Mouse (Mus musculus): ENCODE measurements around the gene Rack1.

The Rack1 gene

DNA sequence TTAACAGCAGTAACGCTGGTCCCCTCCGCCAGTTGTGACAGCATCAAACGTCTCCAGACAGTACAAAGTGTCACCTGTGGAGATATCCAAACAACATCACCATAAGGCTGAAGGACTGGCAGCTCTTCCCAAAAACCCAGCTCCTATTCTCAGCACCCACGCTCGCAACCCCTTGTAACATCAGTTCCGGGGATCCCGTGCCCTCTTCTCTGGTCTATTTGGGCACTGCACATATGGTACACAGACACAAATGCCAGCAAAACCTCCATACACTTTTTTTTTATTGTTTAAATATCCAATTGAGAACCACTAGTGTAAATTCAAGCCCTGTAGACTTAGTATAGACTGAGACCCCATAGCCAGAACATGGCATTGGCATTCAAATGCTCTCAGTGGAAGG lies 4.9 kb upstream of the Rack1 start:
- DNase-seq (ENCODE audit: low spot score) = no peak

DNA sequence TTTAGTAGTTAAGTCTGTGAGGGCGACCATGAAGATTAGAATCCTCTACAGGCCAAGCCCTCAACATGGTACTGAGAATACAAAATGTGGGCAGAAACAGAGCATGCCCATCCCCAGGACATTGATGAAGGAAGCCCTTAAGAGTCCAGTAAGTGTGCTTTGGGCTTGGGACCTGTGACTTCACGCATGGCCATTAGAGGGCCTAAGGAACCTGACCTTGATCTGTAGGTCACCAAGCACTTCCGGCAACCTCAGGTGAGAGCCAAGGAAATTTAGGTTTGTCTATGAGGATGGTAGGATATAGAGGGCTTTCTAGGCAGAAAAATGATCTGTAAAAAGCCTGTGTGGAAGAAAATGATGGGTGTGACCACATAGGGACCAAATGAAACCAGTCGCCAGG lies 3.8 kb upstream of the Rack1 start:
- DNase-seq (ENCODE audit: low spot score) = no peak

GRCm38 (mm10) chr11:48797287-48797686 lies 2.8 kb upstream of the Rack1 start:
- no peak for DNase-seq (ENCODE audit: low spot score)

- DNase-seq (ENCODE audit: low spot score) = no peak
These were observed 1.8 kb upstream of the Rack1 start for GRCm38 (mm10) chr11:48798308-48798707.

DNA sequence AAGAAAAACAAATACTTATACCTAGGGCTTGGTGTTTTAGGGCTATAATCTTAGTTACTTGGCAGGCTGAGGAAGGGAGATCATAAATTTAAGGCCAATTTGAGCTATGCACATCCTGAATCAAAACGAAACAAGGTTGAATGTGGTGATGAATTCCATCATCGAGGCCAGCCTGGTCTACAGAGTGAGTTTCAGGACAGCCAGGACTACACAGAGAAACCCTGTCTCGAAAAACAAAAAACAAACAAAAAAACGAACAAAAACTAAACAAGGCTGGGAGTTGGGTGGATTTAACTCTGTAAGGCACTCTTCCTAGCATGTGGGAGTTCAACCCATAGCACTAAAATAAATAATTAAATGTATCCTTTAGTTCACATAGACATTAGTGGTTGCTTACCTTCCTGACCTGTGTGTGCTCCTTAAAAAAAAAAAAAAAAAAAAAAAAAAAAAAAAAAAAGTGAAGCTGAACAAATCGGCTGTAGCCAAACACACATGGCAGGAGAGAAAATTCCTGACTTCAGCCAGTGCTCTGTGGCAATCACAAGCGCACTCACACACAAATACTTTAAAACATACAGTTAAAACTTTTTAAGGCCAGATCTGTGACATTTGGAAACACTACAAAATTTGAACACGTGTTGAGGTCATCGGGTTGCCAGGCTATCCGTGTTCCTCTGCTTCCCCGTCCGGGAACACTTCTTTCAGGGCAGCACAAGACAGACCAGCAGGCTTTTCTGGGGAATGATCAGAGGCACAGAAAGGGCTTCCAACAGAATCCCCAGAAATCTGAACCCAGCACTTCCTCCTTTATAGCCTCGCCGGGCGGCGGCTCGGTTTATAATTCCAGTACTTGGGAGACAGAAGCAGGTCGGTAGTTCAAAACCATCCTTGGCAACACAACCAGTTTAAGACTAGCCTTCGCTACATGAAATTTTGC lies 880 bp upstream of the Rack1 start:
- no peak for DNase-seq (ENCODE audit: low spot score)

DNA sequence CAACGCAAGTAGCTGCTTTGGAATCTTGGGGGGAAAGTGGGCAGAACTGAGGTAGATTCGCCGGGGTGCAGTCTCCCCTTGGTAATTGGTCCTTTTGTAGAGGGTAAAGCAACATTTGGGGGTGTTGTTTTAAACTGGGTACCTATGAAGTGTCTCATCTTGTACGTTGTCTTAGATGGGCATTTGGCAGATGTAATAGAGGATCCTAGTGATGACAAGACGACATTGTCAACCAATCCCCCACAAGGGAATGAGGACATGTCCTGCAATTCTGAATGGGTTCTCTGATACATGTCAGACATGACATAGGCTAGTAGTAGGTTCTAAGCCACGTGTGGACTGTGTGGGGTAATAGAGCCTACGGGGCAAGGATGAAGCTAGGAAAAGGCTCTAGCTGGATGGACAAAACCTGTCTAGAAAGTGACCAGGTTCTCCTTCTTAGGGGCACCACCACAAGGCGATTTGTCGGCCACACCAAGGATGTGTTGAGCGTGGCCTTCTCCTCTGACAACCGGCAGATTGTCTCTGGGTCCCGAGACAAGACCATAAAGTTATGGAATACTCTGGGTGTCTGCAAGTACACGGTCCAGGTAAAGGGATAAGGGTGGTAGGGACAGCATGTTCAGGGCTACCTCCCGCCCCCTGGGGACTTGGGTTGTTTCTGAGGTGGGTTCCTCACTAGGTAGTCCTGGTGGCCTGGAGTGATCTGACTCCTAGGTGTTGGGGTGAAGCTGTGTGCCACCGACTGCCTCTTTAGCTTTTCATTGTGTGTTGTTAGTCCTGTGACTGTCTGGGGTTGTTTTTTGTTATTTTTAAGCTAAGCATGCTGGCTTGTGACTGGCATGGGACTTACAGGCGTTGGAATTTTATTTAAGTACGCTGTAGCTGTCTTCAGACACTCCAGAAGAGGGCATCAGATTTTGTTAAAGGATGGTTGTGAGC lies 2.0 kb downstream of the Rack1 start:
- no peak for DNase-seq (ENCODE audit: low spot score)

DNA sequence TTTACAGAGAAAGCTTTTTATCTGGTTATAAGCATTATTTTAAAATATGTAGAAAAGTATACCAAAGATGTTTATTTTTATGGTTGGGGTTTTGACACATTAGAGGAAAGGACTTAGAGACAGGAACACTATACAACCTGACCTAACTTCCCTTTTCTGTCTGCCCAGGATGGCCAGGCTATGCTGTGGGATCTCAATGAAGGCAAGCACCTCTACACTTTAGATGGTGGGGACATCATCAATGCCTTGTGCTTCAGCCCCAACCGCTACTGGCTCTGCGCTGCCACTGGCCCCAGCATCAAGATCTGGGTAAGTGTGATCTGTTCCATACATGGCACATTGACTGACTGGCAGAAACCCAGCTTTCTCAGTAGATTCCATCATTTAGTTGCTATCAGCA lies 3.9 kb downstream of the Rack1 start:
- no peak for DNase-seq (ENCODE audit: low spot score)

DNA sequence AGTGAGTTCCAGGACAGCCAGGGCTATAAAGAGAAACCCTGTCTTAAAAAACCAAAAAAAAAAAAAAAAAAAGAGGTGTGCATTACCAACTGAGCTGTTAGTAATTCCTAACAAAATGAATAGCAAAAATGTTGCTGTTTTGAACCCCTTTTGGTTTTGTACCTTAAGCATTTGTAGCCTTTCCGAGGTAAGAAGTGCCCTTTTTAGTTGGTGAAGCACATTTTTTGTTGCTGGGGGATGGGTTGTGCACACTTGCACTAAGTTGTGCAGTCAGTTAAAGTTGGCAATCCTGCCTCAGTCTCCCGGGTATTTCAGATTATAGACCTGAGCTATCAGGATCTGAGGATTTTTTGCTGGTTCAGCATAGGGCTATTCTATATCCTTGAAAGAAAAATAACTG lies 4.8 kb downstream of the Rack1 start:
- DNase-seq (ENCODE audit: low spot score) = no peak

GRCm38 (mm10) chr11:48806856-48807562 lies 6.9 kb downstream of the Rack1 start:
- DNase-seq (ENCODE audit: low spot score) = no peak

DNA sequence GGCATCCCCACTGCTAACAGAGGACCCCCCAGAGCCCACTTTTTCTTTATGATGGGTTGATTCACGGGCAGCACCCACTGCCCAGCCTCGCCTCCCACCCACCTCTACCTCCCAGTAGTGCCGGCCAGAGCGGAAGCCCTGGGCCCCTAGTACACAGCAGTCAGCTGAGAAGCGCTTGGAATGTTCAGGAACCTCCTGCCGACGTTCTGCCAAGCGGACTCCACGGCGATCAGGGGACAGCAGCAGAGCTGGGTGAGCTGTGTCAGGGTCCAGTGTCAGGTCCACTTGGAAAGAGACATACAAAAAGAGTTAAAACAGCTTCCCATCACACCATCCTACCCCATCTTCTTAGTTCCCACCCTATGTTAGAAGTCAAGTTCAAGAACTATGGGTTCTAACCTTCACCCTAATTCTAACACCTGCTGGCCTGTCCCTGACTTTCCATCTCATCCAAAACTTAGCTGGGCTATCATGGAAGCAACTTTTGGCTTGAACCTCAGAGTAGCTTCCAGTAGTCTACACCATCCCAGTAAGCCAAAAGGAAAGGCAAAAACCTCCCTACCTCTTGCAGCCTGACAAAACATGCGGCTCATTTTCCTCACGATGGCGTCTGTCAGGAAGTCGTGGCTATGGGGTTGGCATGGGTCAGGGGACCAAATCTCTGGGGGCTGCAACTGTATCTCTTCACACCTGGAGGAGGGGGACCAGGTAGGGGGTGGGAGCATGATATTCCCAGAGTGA lies 7.6 kb downstream of the Rack1 start:
- no peak for DNase-seq (ENCODE audit: low spot score)

- no peak for DNase-seq (ENCODE audit: low spot score)
These were observed 8.1 kb downstream of the Rack1 start for GRCm38 (mm10) chr11:48808304-48808646.

DNA sequence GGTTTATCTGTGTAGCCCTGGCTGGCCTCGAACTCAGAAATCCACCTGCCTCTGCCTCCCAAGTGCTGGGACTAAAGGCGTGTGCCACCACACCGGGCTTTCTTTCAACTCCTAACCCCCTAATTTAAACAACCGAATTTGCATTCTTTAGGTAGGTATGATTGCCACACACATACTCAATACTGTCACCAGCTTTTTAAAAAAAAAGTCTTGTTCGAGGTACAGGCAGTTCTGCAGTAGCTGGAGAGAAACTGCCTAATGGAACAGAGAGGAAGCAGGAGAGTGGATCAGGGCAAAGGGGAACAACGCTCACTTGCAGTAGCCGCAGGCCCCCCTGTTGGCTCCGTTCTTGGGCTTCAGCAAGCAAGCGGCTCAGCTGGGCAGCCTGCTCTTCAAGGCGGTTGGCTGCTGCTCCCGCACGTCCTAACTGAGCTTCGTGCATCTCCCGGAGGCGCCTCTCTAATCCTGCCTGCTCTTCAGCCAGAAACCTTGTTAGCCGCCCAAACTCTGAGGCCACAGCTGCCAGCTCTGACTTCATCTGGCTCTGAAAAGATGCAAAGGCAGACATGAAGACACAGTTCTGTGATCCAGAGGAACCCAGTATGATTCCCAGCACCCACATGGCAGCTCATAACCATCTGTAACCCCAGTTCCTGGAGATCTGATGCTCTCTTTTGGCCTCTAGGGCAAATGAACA lies 8.8 kb downstream of the Rack1 start:
- no peak for DNase-seq (ENCODE audit: low spot score)

DNA sequence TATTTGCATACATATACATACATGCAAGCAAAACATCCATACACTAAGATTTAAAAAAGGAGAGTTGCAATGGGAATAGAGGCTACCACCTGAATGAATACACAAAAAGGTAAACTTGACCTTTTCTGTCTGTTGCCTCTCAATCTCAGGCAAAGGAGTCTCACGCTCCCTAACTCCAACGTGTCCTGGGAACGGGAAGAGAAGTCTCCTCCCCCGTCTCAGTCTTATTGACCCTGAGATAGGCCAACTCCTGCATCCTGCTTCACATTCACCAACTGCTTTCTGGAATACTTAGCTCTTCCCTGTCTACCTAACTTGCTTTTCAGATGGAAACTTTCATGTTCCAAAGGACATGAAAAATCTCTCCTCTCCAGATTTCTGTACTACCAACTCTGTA lies 9.3 kb downstream of the Rack1 start:
- DNase-seq (ENCODE audit: low spot score) = no peak

- DNase-seq (ENCODE audit: low spot score) = no peak
These were observed 10.0 kb downstream of the Rack1 start for GRCm38 (mm10) chr11:48810142-48810541.

- DNase-seq (ENCODE audit: low spot score) = no peak
These were observed 13.7 kb downstream of the Rack1 start for GRCm38 (mm10) chr11:48813782-48814181.

- DNase-seq (ENCODE audit: low spot score) = no peak
These were observed 15.7 kb downstream of the Rack1 start for GRCm38 (mm10) chr11:48815851-48816250.

GRCm38 (mm10) chr11:48816281-48816781 lies 16.2 kb downstream of the Rack1 start:
- DNase-seq (ENCODE audit: low spot score) = no peak

DNA sequence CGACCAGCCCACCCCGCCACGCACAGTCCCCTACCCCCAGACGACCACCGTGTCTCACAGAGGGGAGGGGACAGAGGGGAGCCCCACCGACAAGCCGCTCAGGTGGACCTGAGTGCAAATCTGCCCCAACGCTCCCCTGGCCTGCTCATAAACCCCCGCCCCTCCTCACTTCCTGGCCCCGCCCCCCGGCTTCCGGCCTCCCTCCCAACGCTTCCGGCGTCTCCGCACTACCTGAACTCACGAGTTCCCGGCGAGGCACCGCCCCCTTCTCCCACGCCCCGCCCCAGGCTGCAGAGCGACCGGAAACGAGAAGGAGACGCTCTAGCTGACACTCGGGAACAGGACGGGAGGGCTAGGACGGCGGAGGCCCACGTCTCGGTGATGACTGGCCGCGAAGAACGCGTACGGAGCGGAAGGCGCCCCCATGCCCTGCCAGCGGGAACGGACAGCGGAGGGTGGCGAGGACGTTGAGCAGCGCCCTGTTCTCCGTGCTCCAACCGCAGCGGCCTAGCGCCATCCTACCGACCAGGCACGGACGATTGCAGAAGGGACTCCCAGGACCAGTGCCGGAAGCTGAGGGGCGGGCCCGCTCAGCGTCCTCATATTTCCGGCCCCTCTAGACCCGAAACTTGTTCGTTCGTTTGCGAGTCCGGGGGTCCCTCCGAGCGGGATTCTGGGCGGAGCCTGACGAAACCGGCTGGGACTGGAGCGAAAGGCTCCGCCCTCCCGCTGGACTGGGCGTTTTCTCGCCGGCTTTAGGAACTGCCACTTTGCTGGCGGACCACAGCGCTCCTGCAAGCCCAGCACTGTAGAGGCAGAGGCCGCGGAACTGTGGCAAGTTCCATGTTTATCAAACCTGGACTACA lies 16.9 kb downstream of the Rack1 start, which contains the start of gene Trim41:
Gene Trim41 (minus strand): TSS at position 554 of the 866 bp plus-strand sequence.
- peak; percentile 98 for DNase-seq (ENCODE audit: low spot score)

GRCm38 (mm10) chr11:48817794-48818193 lies 17.7 kb downstream of the Rack1 start:
- peak; percentile 66 for DNase-seq (ENCODE audit: low spot score)

- DNase-seq (ENCODE audit: low spot score) = peak; percentile 98
These were observed 18.2 kb downstream of the Rack1 start for GRCm38 (mm10) chr11:48818346-48818745.

Measured in adipocyte (in vitro differentiated cells).